Mouse (Mus musculus): ENCODE measurements at regions not wholly inside any gene's neighbourhood (a gene's known extent, or its start where the extent isn't known, plus 50 kb on each side); places are given as distances from the start of the nearest gene placed in this dataset.
A peak's percentile ranks its signal among the peaks of the same experiment; 100 is the strongest.

- TF ChIP-seq CTCF (IDR thresholded peaks at IDR 0.05; ENCODE audit: borderline replicate concordance, extremely low read depth, insufficient read depth, insufficient read length) (no peak), POLR2A (IDR thresholded peaks at IDR 0.05; ENCODE audit: borderline replicate concordance, extremely low read depth, insufficient read depth, insufficient read length, poor library complexity, severe bottlenecking) (no peak)
- peak; percentile 55 for DNase-seq (ENCODE audit: low read depth)
Measured at GRCm38 (mm10) chr9:83326437-83327086, 114.4 kb downstream of the Lca5 start.

DNA sequence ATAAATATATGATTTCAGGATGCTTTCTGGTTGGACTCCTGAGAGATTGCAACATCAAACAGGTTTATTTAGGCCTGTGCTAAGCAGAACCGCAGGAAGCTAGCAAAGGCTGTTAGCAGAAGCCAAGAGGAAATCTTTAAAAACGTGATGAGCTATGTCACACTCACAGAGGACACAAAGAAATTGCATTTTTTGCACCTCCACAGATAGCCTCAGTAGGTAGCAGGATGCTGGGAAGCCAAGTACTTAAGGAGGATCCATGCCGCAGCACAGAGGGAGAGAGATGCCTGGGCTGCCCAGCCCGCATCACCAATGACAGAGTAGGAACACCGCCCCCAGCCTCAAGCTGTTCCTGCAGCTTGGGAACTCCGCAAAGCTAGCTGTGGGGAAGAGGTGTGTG, 115.0 kb downstream of the Lca5 start:
- peak; percentile 90 for DNase-seq (ENCODE audit: low read depth)
- TF ChIP-seq POLR2A (IDR thresholded peaks at IDR 0.05; ENCODE audit: borderline replicate concordance, extremely low read depth, insufficient read depth, insufficient read length, poor library complexity, severe bottlenecking), result no peak
- TF ChIP-seq CTCF (IDR thresholded peaks at IDR 0.05; ENCODE audit: borderline replicate concordance, extremely low read depth, insufficient read depth, insufficient read length), result no peak

DNA sequence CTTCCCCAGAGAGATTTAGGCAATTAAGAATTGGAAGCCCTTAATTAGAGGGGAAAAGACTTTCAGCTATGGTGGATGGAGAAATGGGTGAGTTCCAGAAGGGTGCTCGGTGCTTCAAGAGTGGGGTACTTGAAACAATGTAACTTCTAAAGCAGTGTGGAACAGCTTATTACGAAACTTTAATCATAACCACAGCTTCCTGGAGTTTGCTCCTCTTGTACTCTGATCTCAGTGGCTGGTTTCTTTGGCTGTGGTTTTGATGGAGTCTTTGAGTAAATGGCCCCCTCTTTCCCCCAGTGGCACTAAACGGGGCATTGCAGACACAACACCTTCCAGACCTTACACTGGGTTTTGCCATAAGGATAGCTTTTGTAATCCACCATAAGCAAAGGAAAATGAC, 116.6 kb downstream of the Lca5 start:
- no peak for DNase-seq (ENCODE audit: low read depth)
- TF ChIP-seq CTCF (IDR thresholded peaks at IDR 0.05; ENCODE audit: borderline replicate concordance, extremely low read depth, insufficient read depth, insufficient read length) (no peak), POLR2A (IDR thresholded peaks at IDR 0.05; ENCODE audit: borderline replicate concordance, extremely low read depth, insufficient read depth, insufficient read length, poor library complexity, severe bottlenecking) (no peak)

DNA sequence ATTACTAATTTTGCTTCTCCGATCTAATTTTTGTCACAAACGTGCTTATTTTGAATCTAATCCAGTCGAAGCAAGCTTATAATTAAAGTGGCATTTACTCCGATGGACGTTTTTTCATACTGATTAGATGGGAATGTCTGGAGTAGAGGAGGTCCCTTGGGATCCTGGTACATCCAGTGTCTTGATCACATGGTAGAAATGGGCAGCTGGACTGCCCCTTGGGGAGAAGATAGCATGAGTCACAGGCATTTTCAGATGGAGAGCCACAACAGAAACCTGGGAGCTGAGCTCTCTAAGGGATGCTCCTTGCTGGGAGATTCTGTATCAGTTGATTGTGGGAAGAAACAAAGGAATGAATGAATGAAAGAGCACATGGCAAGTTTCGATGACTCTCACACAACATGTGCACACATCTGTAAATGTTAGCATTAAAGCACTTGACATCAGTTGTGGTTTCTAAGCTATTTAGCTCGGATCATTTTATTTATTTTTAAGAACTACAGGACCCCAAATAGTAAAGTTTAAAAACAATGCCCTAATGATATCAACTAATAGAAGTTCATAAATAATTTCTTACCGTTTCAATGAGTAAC, 117.8 kb downstream of the Lca5 start:
- DNase-seq (ENCODE audit: low read depth), result peak; percentile 16
- no peak for TF ChIP-seq POLR2A (IDR thresholded peaks at IDR 0.05; ENCODE audit: borderline replicate concordance, extremely low read depth, insufficient read depth, insufficient read length, poor library complexity, severe bottlenecking)
- no peak for TF ChIP-seq CTCF (IDR thresholded peaks at IDR 0.05; ENCODE audit: borderline replicate concordance, extremely low read depth, insufficient read depth, insufficient read length)

DNA sequence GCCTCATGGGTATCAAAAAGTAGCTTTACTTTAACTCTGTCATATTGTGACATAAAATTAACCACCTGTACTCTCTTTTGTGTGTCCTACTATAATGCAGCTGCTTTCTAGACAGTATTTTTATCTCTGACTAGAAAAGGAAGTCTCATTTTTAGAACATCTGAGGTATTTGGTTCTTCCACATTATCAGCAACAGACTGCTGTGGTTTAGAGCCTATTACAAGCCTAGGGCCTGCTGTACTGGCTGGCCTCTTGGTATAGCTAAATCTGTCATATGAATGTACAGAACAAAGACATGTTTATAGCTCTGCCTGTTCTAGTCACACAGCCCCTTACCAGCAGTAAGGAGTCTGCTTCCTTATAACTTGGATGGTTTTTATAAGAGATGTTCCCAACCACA, 119.1 kb downstream of the Lca5 start:
- TF ChIP-seq POLR2A (IDR thresholded peaks at IDR 0.05; ENCODE audit: borderline replicate concordance, extremely low read depth, insufficient read depth, insufficient read length, poor library complexity, severe bottlenecking) (no peak), CTCF (IDR thresholded peaks at IDR 0.05; ENCODE audit: borderline replicate concordance, extremely low read depth, insufficient read depth, insufficient read length) (no peak)
- no peak for DNase-seq (ENCODE audit: low read depth)

DNA sequence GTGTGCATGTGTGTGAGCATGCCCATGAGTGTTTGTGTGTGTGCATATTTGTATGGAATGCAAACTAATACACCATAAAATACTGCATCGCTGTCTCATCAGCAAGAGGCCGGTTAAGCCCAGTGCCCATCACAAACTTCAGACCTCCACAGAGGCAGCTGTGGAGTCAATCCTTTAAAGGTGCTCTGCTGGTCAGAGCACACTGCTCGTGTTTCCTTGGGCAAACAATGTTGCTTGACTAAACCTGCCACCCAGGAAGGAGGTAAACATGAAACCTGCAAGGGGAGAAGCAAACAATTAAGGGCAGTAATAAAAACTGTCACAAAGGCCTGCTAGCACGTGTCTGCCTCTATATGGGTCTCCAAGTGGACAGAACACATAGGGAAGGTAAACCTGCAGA, 120.1 kb downstream of the Lca5 start:
- no peak for TF ChIP-seq CTCF (IDR thresholded peaks at IDR 0.05; ENCODE audit: borderline replicate concordance, extremely low read depth, insufficient read depth, insufficient read length)
- no peak for TF ChIP-seq POLR2A (IDR thresholded peaks at IDR 0.05; ENCODE audit: borderline replicate concordance, extremely low read depth, insufficient read depth, insufficient read length, poor library complexity, severe bottlenecking)
- no peak for DNase-seq (ENCODE audit: low read depth)

- DNase-seq (ENCODE audit: low read depth), result no peak
- TF ChIP-seq POLR2A (IDR thresholded peaks at IDR 0.05; ENCODE audit: borderline replicate concordance, extremely low read depth, insufficient read depth, insufficient read length, poor library complexity, severe bottlenecking), result no peak
Measured at GRCm38 (mm10) chr9:83316818-83317162, 124.1 kb downstream of the Lca5 start.

DNA sequence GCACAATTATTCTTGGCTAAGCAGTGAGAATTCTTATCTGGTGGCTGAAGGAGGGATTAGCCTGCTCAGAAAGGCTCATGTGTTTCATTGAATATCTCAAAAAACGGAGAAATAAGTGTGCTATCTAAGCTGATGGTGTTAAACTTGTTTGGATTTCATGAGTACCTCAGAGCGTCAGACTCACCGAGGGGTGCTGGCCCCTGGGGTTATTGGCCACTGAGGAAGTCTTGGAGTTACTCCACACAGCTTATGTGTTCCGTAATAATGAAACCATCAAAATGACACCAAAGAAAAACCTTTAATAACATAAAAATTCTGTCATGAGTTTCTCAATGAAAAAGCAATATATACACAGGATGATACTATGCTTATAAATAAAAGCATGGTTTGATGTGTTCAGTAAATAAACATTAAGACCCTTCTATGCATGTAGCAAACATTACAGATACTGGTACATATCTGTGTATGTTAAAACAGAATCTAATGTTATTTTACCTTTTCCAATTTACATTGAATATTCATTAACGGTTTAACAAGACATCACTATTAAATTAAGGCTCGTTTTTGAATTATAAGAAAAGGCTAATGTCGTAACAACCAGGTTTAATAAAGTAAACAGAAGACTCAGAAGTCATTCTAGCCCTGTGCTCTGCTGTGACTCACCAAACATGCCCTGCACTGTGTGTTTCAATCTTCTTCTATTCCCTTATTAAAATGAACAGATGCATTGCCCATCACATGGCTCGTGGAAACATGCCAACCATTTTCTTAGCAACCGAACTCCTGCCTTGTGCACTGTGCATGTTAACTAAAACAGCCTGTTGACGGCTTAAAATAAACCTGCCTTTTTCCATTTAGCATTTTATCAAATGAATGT, 124.7 kb downstream of the Lca5 start:
- no peak for TF ChIP-seq CTCF (IDR thresholded peaks at IDR 0.05; ENCODE audit: borderline replicate concordance, extremely low read depth, insufficient read depth, insufficient read length)
- DNase-seq (ENCODE audit: low read depth), result peak; percentile 94

- no peak for TF ChIP-seq POLR2A (IDR thresholded peaks at IDR 0.05; ENCODE audit: borderline replicate concordance, extremely low read depth, insufficient read depth, insufficient read length, poor library complexity, severe bottlenecking)
- no peak for DNase-seq (ENCODE audit: low read depth)
Measured at GRCm38 (mm10) chr9:83308771-83309170, 132.2 kb downstream of the Lca5 start.

DNA sequence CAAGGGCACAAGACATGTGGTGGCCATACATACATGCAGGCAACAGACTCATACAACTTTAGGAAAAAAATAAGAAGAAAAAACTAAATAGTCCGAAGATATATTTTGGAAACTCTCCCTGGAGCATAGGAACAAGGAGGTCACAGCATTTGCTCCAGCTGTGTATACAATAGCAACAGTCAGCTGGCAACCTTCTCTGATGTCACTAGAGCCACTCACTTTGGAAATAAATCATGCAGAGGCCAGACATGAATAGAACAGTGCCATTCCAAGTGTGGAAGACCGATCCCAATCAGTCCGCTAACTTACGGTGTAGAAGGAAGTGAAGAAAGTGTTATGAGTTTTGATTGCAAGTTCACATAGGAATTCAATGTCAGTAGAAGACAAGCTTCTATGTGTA, 132.8 kb downstream of the Lca5 start:
- DNase-seq (ENCODE audit: low read depth), result no peak
- TF ChIP-seq POLR2A (IDR thresholded peaks at IDR 0.05; ENCODE audit: borderline replicate concordance, extremely low read depth, insufficient read depth, insufficient read length, poor library complexity, severe bottlenecking) (no peak), CTCF (IDR thresholded peaks at IDR 0.05; ENCODE audit: borderline replicate concordance, extremely low read depth, insufficient read depth, insufficient read length) (no peak)

GRCm38 (mm10) chr9:83307349-83307938, 133.5 kb downstream of the Lca5 start:
- TF ChIP-seq POLR2A (IDR thresholded peaks at IDR 0.05; ENCODE audit: borderline replicate concordance, extremely low read depth, insufficient read depth, insufficient read length, poor library complexity, severe bottlenecking) (no peak), CTCF (IDR thresholded peaks at IDR 0.05; ENCODE audit: borderline replicate concordance, extremely low read depth, insufficient read depth, insufficient read length) (no peak)
- no peak for DNase-seq (ENCODE audit: low read depth)

Measured in brain, embryonic 14.5 days (tissue).